Mouse (Mus musculus) forebrain, embryonic 14.5 days (tissue): ENCODE measurements at regions not wholly inside any gene's neighbourhood (a gene's known extent, or its start where the extent isn't known, plus 50 kb on each side); places are given as distances from the start of the nearest gene placed in this dataset.
A peak's percentile ranks its signal among the peaks of the same experiment; 100 is the strongest.

ENCODE experiments used
- ATAC-seq: fragments of 200-750 bp; cut with Nextera tagmentation; 2 replicates; pipeline ENCODE4 v1.8.0; 2017; ENCODE audit warnings: mild to moderate bottlenecking, moderate library complexity
- DNase-seq: peaks from one replicate; pipeline ENCODE4 v3.0.0-alpha.2; 2015; ENCODE audit warnings: low spot score
- H3K27ac ChIP-seq: fragments of 300-500 bp; sonication (generic); 2 replicates; pipeline ENCODE4 v1.5.1; 2014; ENCODE audit warnings: low read depth, mild to moderate bottlenecking, control low read depth, low read length, moderate library complexity
- H3K27me3 ChIP-seq: fragments of 300-500 bp; sonication (generic); replicated peaks from 2 replicates; pipeline ENCODE4 v1.6.1; 2014; ENCODE audit warnings: low read length, control low read depth, mixed read lengths; ENCODE audit not compliant: control insufficient read depth, insufficient read depth
- H3K36me3 ChIP-seq: fragments of 300-500 bp; sonication (generic); 2 replicates; pipeline ENCODE4 v1.6.1; 2014; ENCODE audit warnings: low read length, control low read depth; ENCODE audit not compliant: control insufficient read depth, insufficient read depth
- H3K4me1 ChIP-seq: fragments of 300-500 bp; sonication (generic); 2 replicates; pipeline ENCODE4 v1.6.1; 2014; ENCODE audit warnings: antibody characterized with exemption, low read length, control low read depth; ENCODE audit not compliant: control insufficient read depth, insufficient read depth
- H3K4me2 ChIP-seq: fragments of 300-500 bp; sonication (generic); 2 replicates; pipeline ENCODE4 v1.6.1; 2014; ENCODE audit warnings: mild to moderate bottlenecking, control low read depth, low read length
- H3K4me3 ChIP-seq: fragments of 300-500 bp; sonication (generic); 2 replicates; pipeline ENCODE4 v1.5.1; 2014; ENCODE audit warnings: low read depth, low read length, control low read depth
- H3K9ac ChIP-seq: fragments of 300-500 bp; sonication (generic); 2 replicates; pipeline ENCODE4 v1.6.1; 2014; ENCODE audit warnings: mild to moderate bottlenecking, low read length, control low read depth, moderate library complexity
- H3K9me3 ChIP-seq: fragments of 300-500 bp; sonication (generic); replicated peaks from 2 replicates; pipeline ENCODE4 v1.6.1; 2016; ENCODE audit warnings: low read length, control low read depth, mixed read lengths; ENCODE audit not compliant: control insufficient read depth
- WGBS: fragments of 180-500 bp; shearing (Covaris S2); extraction: QIAGEN DNeasy Blood & Tissue Kit; methylation state at CpG from one replicate; pipeline ENCODE4 v1.1.7; 2014; 5-methylcytosine and 5-hydroxymethylcytosine counted together

GRCm38 (mm10) chr10:67669066-67669465 is 120.3 kb upstream of the Ado start:
- no peaks in the 10 kb centered on the region for H3K27me3 ChIP-seq
- no peak for ATAC-seq
- WGBS: 82% methylated on average over 2 of the region's 2 CpGs

DNA sequence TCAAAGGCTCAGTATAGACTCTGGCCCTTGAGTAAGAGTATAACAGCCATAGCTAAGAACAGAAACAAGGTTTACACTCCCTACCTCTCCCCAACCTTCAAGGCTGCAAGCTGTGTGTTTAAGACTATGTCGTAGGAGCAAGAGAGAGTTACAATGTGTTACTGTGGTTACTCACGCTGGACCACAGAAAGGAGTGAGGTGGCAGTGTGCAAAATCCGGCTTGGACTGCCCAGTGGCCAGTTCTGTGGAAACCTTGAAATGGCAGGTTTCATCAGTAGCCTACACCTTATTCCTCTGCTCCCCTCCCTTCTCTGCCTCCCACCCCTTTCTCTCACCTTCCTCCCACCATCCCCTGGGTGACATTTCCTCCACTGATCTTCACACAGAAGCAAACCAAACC is 114.3 kb upstream of the Ado start:
- ATAC-seq (no peak), DNase-seq (no peak)
- H3K27ac ChIP-seq: no peak overlapping the region
- no peak overlapping the region for H3K9ac ChIP-seq
- no peaks in the 10 kb centered on the region for H3K27me3 ChIP-seq
- H3K36me3 ChIP-seq: no peaks in the 10 kb centered on the region
- no peak overlapping the region for H3K4me3 ChIP-seq
- no peaks in the 10 kb centered on the region for H3K4me1 ChIP-seq
- no peaks in the 10 kb centered on the region for H3K9me3 ChIP-seq
- WGBS: 76% methylated on average over 3 of the region's 3 CpGs
- no peak overlapping the region for H3K4me2 ChIP-seq

More at GRCm38 (mm10) chr10:67669066-67669465, 120.3 kb upstream of the Ado start:
- H3K36me3 ChIP-seq: no peaks in the 10 kb centered on the region
- H3K9me3 ChIP-seq: no peaks in the 10 kb centered on the region
- H3K4me1 ChIP-seq: no peaks in the 10 kb centered on the region
- no peak overlapping the region for H3K4me2 ChIP-seq
- H3K9ac ChIP-seq: no peak overlapping the region
- no peak overlapping the region for H3K4me3 ChIP-seq
- H3K27ac ChIP-seq: no peak overlapping the region
- no peak for DNase-seq

GRCm38 (mm10) chr10:67661666-67662065 is 112.9 kb upstream of the Ado start:
- no peaks in the 10 kb centered on the region for H3K9me3 ChIP-seq
- H3K4me2 ChIP-seq: no peak overlapping the region
- no peak overlapping the region for H3K9ac ChIP-seq
- H3K27ac ChIP-seq: no peak overlapping the region
- no peak for DNase-seq
- no peak overlapping the region for H3K4me3 ChIP-seq
- no peak for ATAC-seq
- WGBS: 92% methylated on average over 4 of the region's 4 CpGs
- no peaks in the 10 kb centered on the region for H3K27me3 ChIP-seq
- no peaks in the 10 kb centered on the region for H3K4me1 ChIP-seq
- no peaks in the 10 kb centered on the region for H3K36me3 ChIP-seq

GRCm38 (mm10) chr10:67658005-67658545 is 109.3 kb upstream of the Ado start:
- H3K36me3 ChIP-seq: no peaks in the 10 kb centered on the region
- WGBS: 79% methylated on average over 4 of the region's 4 CpGs
- H3K27me3 ChIP-seq: no peaks in the 10 kb centered on the region
- ATAC-seq: no peak
- no peak overlapping the region for H3K4me3 ChIP-seq
- no peaks in the 10 kb centered on the region for H3K4me1 ChIP-seq
- no peak overlapping the region for H3K4me2 ChIP-seq
- no peak overlapping the region for H3K9ac ChIP-seq
- no peaks in the 10 kb centered on the region for H3K9me3 ChIP-seq
- no peak overlapping the region for H3K27ac ChIP-seq
- no peak for DNase-seq

GRCm38 (mm10) chr10:67657305-67657704 is 108.5 kb upstream of the Ado start:
- H3K9ac ChIP-seq: no peak overlapping the region
- WGBS: 79% methylated on average over 2 of the region's 2 CpGs
- ATAC-seq: no peak
- no peak overlapping the region for H3K4me3 ChIP-seq
- no peaks in the 10 kb centered on the region for H3K9me3 ChIP-seq
- no peak overlapping the region for H3K27ac ChIP-seq
- H3K36me3 ChIP-seq: no peaks in the 10 kb centered on the region
- no peak for DNase-seq
- H3K4me1 ChIP-seq: no peaks in the 10 kb centered on the region
- no peaks in the 10 kb centered on the region for H3K27me3 ChIP-seq
- H3K4me2 ChIP-seq: no peak overlapping the region

GRCm38 (mm10) chr10:67654518-67654917 is 105.8 kb upstream of the Ado start:
- no peaks in the 10 kb centered on the region for H3K4me1 ChIP-seq
- no peaks in the 10 kb centered on the region for H3K9me3 ChIP-seq
- no peaks in the 10 kb centered on the region for H3K27me3 ChIP-seq
- H3K36me3 ChIP-seq: no peaks in the 10 kb centered on the region
- no peak overlapping the region for H3K4me2 ChIP-seq
- no peak overlapping the region for H3K4me3 ChIP-seq
- H3K9ac ChIP-seq: no peak overlapping the region
- H3K27ac ChIP-seq: no peak overlapping the region
- 84% methylated on average over 10 of the region's 10 CpGs for WGBS
- ATAC-seq (no peak), DNase-seq (no peak)

- Histone ChIP-seq H3K4me3 (no peak overlapping the region), H3K9ac (no peak overlapping the region), H3K4me2 (no peak overlapping the region), H3K36me3 (no peaks in the 10 kb centered on the region), H3K27ac (no peak overlapping the region), H3K4me1 (no peaks in the 10 kb centered on the region), H3K27me3 (0 out of 2 replicates have a peak, but pooled peaks cover 3% of the 10 kb centered on the region), H3K9me3 (no peaks in the 10 kb centered on the region)
- WGBS: 75% methylated on average over 3 of the region's 3 CpGs
- DNase-seq (no peak), ATAC-seq (no peak)
Measured at GRCm38 (mm10) chr10:67652300-67652699, 103.5 kb upstream of the Ado start.

DNA sequence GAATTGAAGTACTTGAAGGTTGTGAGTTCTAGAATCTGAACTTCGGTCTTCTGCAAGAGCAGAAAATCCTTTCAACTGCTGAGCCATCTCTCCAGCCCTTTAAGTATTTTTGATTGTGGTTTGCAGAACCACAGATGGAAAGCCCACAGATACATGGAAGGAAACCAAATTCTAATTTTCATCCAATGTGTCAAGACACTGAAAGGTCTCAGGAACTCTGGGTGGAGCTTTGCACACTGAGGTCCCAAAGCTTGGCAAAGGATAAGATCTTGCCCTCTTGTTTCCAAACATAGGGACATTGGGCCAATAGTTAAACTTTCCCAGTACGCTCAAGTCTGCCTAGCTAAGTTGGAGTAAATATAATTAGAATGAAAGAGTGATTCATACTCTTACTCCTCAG is 102.6 kb upstream of the Ado start:
- no peak overlapping the region for H3K4me2 ChIP-seq
- H3K9me3 ChIP-seq: no peaks in the 10 kb centered on the region
- no peak overlapping the region for H3K4me3 ChIP-seq
- H3K27ac ChIP-seq: no peak overlapping the region
- H3K4me1 ChIP-seq: peaks cover 2% of the 10 kb centered on the region; the same call in 1 of the 2 replicates
- ATAC-seq (no peak), DNase-seq (no peak)
- no peaks in the 10 kb centered on the region for H3K36me3 ChIP-seq
- WGBS: 90% methylated on average over 2 of the region's 2 CpGs
- H3K27me3 ChIP-seq: 0 out of 2 replicates have a peak, but pooled peaks cover 3% of the 10 kb centered on the region
- H3K9ac ChIP-seq: no peak overlapping the region

GRCm38 (mm10) chr10:67647777-67648727 is 99.3 kb upstream of the Ado start:
- no peak overlapping the region for H3K4me3 ChIP-seq
- WGBS: 41% methylated on average over 20 of the region's 20 CpGs
- DNase-seq: peak; percentile 17

More at GRCm38 (mm10) chr10:67647777-67648727, 99.3 kb upstream of the Ado start:
- Histone ChIP-seq H3K27me3 (peaks cover 3% of the 10 kb centered on the region; the same call in 1 of the 2 replicates), H3K4me2 (peak overlapping the region; percentile 49), H3K36me3 (no peaks in the 10 kb centered on the region), H3K9me3 (no peaks in the 10 kb centered on the region), H3K4me1 (peaks cover 2% of the 10 kb centered on the region; the same call in 1 of the 2 replicates), H3K27ac (no peak overlapping the region), H3K9ac (no peak overlapping the region)
- ATAC-seq: no peak
